Mouse (Mus musculus): ENCODE data around the gene Actn2. TPM values are rescaled to one million over a fixed set of nuclear protein-coding genes. Genes with fewer than 3 reads are reported as not detected.

Actn2 gene
- polyA plus RNA-seq, 2 experiments: 132 to 219 TPM

GRCm38 (mm10) chr13:12274721-12275120 lies 65.8 kb downstream of the Actn2 start:
- Histone ChIP-seq H3K4me3 (replicated peaks; ENCODE audit: low read length) (no peak overlapping the region), H3K27ac (replicated peaks; ENCODE audit: low read depth, low read length) (no peak overlapping the region), H3K4me1 (ENCODE audit: control insufficient read depth, insufficient read depth, low read length) (no peaks in the 10 kb centered on the region), H3K36me3 (ENCODE audit: control insufficient read depth, insufficient read depth, low read length) (no peaks in the 10 kb centered on the region), H3K9me3 (ENCODE audit: control insufficient read depth, low read length) (no peaks in the 10 kb centered on the region), H3K27me3 (ENCODE audit: control insufficient read depth, insufficient read depth, low read length) (no peaks in the 10 kb centered on the region), H3K4me2 (replicated peaks; ENCODE audit: low read depth, low read length, severe bottlenecking) (no peak overlapping the region), H3K9ac (ENCODE audit: low read depth, low read length, severe bottlenecking) (no peak overlapping the region)
- no peak for ATAC-seq (ENCODE audit: low FRiP score, low read depth)
- no peak for DNase-seq (ENCODE audit: low spot score)
- WGBS: 81% methylated on average over 6 of the region's 6 CpGs
- TF ChIP-seq POLR2A (IDR thresholded peaks at IDR 0.05; ENCODE audit: borderline replicate concordance, extremely low read depth, insufficient read depth, insufficient read length): no peak

- no peak overlapping the region for H3K9ac ChIP-seq (ENCODE audit: low read depth, low read length, severe bottlenecking)
- H3K4me2 ChIP-seq (replicated peaks; ENCODE audit: low read depth, low read length, severe bottlenecking): no peak overlapping the region
- ATAC-seq (ENCODE audit: low FRiP score, low read depth): no peak
- no peak for TF ChIP-seq POLR2A (IDR thresholded peaks at IDR 0.05; ENCODE audit: borderline replicate concordance, extremely low read depth, insufficient read depth, insufficient read length)
- no peak overlapping the region for H3K4me3 ChIP-seq (replicated peaks; ENCODE audit: low read length)
- H3K36me3 ChIP-seq (ENCODE audit: control insufficient read depth, insufficient read depth, low read length): no peaks in the 10 kb centered on the region
- H3K27ac ChIP-seq (replicated peaks; ENCODE audit: low read depth, low read length): no peak overlapping the region
- WGBS: 85% methylated on average over 4 of the region's 4 CpGs
- H3K9me3 ChIP-seq (ENCODE audit: control insufficient read depth, low read length): no peaks in the 10 kb centered on the region
- no peaks in the 10 kb centered on the region for H3K4me1 ChIP-seq (ENCODE audit: control insufficient read depth, insufficient read depth, low read length)
- no peak for DNase-seq (ENCODE audit: low spot score)
- no peaks in the 10 kb centered on the region for H3K27me3 ChIP-seq (ENCODE audit: control insufficient read depth, insufficient read depth, low read length)
These were observed 66.3 kb downstream of the Actn2 start for GRCm38 (mm10) chr13:12274220-12274619.

- no peak for ATAC-seq (ENCODE audit: low FRiP score, low read depth)
These were observed 67.6 kb downstream of the Actn2 start for GRCm38 (mm10) chr13:12272953-12273352.

GRCm38 (mm10) chr13:12267971-12268370 lies 72.6 kb downstream of the Actn2 start:
- Histone ChIP-seq H3K27ac (replicated peaks; ENCODE audit: low read depth, low read length) (no peak overlapping the region), H3K4me1 (ENCODE audit: control insufficient read depth, insufficient read depth, low read length) (no peaks in the 10 kb centered on the region), H3K27me3 (ENCODE audit: control insufficient read depth, insufficient read depth, low read length) (no peaks in the 10 kb centered on the region), H3K4me2 (replicated peaks; ENCODE audit: low read depth, low read length, severe bottlenecking) (no peak overlapping the region), H3K36me3 (ENCODE audit: control insufficient read depth, insufficient read depth, low read length) (no peaks in the 10 kb centered on the region), H3K4me3 (replicated peaks; ENCODE audit: low read length) (no peak overlapping the region), H3K9me3 (ENCODE audit: control insufficient read depth, low read length) (no peaks in the 10 kb centered on the region), H3K9ac (ENCODE audit: low read depth, low read length, severe bottlenecking) (no peak overlapping the region)
- WGBS: 79% methylated on average over 3 of the region's 3 CpGs
- TF ChIP-seq POLR2A (IDR thresholded peaks at IDR 0.05; ENCODE audit: borderline replicate concordance, extremely low read depth, insufficient read depth, insufficient read length): no peak
- ATAC-seq (ENCODE audit: low FRiP score, low read depth) (no peak), DNase-seq (ENCODE audit: low spot score) (no peak)

More at GRCm38 (mm10) chr13:12272953-12273352, 67.6 kb downstream of the Actn2 start:
- 45% methylated on average over 3 of the region's 3 CpGs for WGBS
- Histone ChIP-seq H3K4me2 (replicated peaks; ENCODE audit: low read depth, low read length, severe bottlenecking) (no peak overlapping the region), H3K36me3 (ENCODE audit: control insufficient read depth, insufficient read depth, low read length) (no peaks in the 10 kb centered on the region), H3K9me3 (ENCODE audit: control insufficient read depth, low read length) (no peaks in the 10 kb centered on the region), H3K4me3 (replicated peaks; ENCODE audit: low read length) (no peak overlapping the region), H3K27ac (replicated peaks; ENCODE audit: low read depth, low read length) (no peak overlapping the region), H3K27me3 (ENCODE audit: control insufficient read depth, insufficient read depth, low read length) (no peaks in the 10 kb centered on the region), H3K9ac (ENCODE audit: low read depth, low read length, severe bottlenecking) (no peak overlapping the region), H3K4me1 (ENCODE audit: control insufficient read depth, insufficient read depth, low read length) (no peaks in the 10 kb centered on the region)
- no peak for TF ChIP-seq POLR2A (IDR thresholded peaks at IDR 0.05; ENCODE audit: borderline replicate concordance, extremely low read depth, insufficient read depth, insufficient read length)
- DNase-seq (ENCODE audit: low spot score): no peak

DNA sequence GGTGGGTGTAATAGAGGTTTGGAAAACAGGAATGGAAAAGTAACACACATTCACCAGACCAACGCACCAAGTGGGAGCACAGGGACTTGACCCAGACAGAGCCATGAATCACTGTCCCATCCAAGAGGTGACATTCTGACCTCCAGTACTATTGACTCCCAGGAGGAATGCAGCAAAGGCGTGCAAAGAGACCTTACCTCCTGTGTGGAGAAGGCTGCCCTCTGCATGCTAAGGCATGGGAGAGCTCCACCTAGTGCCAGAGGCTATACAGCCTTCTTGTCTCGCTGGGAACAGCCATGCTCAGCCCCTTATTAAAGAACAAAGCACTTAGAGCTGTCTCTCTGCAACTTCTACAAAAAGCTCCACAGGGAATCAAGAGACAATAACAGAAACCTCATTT lies 73.5 kb downstream of the Actn2 start:
- Histone ChIP-seq H3K9me3 (ENCODE audit: control insufficient read depth, low read length) (no peaks in the 10 kb centered on the region), H3K27ac (replicated peaks; ENCODE audit: low read depth, low read length) (no peak overlapping the region), H3K4me3 (replicated peaks; ENCODE audit: low read length) (no peak overlapping the region), H3K4me1 (ENCODE audit: control insufficient read depth, insufficient read depth, low read length) (no peaks in the 10 kb centered on the region), H3K4me2 (replicated peaks; ENCODE audit: low read depth, low read length, severe bottlenecking) (no peak overlapping the region), H3K36me3 (ENCODE audit: control insufficient read depth, insufficient read depth, low read length) (no peaks in the 10 kb centered on the region), H3K27me3 (ENCODE audit: control insufficient read depth, insufficient read depth, low read length) (no peaks in the 10 kb centered on the region), H3K9ac (ENCODE audit: low read depth, low read length, severe bottlenecking) (no peak overlapping the region)
- WGBS: 53% methylated on average over 3 of the region's 3 CpGs
- DNase-seq (ENCODE audit: low spot score) (no peak), ATAC-seq (ENCODE audit: low FRiP score, low read depth) (no peak)
- no peak for TF ChIP-seq POLR2A (IDR thresholded peaks at IDR 0.05; ENCODE audit: borderline replicate concordance, extremely low read depth, insufficient read depth, insufficient read length)

- 74% methylated on average over 6 of the region's 6 CpGs for WGBS
- Histone ChIP-seq H3K4me2 (replicated peaks; ENCODE audit: low read depth, low read length, severe bottlenecking) (no peak overlapping the region), H3K27me3 (ENCODE audit: control insufficient read depth, insufficient read depth, low read length) (no peaks in the 10 kb centered on the region), H3K27ac (replicated peaks; ENCODE audit: low read depth, low read length) (no peak overlapping the region), H3K4me1 (ENCODE audit: control insufficient read depth, insufficient read depth, low read length) (no peaks in the 10 kb centered on the region), H3K36me3 (ENCODE audit: control insufficient read depth, insufficient read depth, low read length) (no peaks in the 10 kb centered on the region), H3K9ac (ENCODE audit: low read depth, low read length, severe bottlenecking) (no peak overlapping the region), H3K9me3 (ENCODE audit: control insufficient read depth, low read length) (no peaks in the 10 kb centered on the region), H3K4me3 (replicated peaks; ENCODE audit: low read length) (no peak overlapping the region)
- TF ChIP-seq POLR2A (IDR thresholded peaks at IDR 0.05; ENCODE audit: borderline replicate concordance, extremely low read depth, insufficient read depth, insufficient read length): no peak
- no peak for DNase-seq (ENCODE audit: low spot score)
- ATAC-seq (ENCODE audit: low FRiP score, low read depth): no peak
These were observed 76.6 kb downstream of the Actn2 start for GRCm38 (mm10) chr13:12263996-12264395.

All from limb, embryonic 14.5 days (tissue).